Mouse (Mus musculus): Measurements from ENCODE around the gene Olfr1442. TPM values are rescaled to one million over a fixed set of nuclear protein-coding genes. Genes with fewer than 3 reads are reported as not detected.
"Not testable (repeated sequence)": the region's sequence is repeated elsewhere in the genome, so short reads cannot be mapped to it uniquely, and the experiment has no call there.

The Olfr1442 gene
- not detected in 2 replicates for polyA plus RNA-seq (2014; fragmentation: Nextera tagmentation; extraction: Ambion mirVana)

- ATAC-seq (ENCODE audit: insufficient number of reproducible peaks, low FRiP score, low TSS enrichment, low read depth) (no peak), DNase-seq (ENCODE audit: low spot score) (no peak)
- Histone ChIP-seq H3K4me2 (ENCODE audit: low read depth, severe bottlenecking) (no peak within 1 kb of the TSS), H3K4me3 (ENCODE audit: low read depth, low read length) (no peak within 1 kb of the TSS), H3K9ac (ENCODE audit: low read length) (no peak within 1 kb of the TSS), H3K36me3 (ENCODE audit: control insufficient read depth, insufficient read depth, low read length) (no peaks in the 10 kb centered on the region), H3K27me3 (ENCODE audit: control insufficient read depth, insufficient read depth, low read length) (no peaks in the 10 kb centered on the region), H3K4me1 (ENCODE audit: control insufficient read depth, insufficient read depth, low read length) (no peaks in the 10 kb centered on the region), H3K9me3 (ENCODE audit: control insufficient read depth, low read length) (no peaks in the 10 kb centered on the region), H3K27ac (replicated peaks; ENCODE audit: low read depth, low read length) (no peak within 1 kb of the TSS)
Measured at GRCm38 (mm10) chr19:12670139-12670538, at the start of gene Olfr1442. TSS of gene Olfr1442 (plus strand) at chr19:12670439.

GRCm38 (mm10) chr19:12633176-12633575 lies 37.1 kb upstream of the Olfr1442 start, which contains the start of gene Glyat:
TSS of gene Glyat (plus strand) at chr19:12633308.
- no peaks in the 10 kb centered on the region for H3K36me3 ChIP-seq (ENCODE audit: control insufficient read depth, insufficient read depth, low read length)

GRCm38 (mm10) chr19:12634259-12634658 lies 36.0 kb upstream of the Olfr1442 start:
- Histone ChIP-seq H3K9me3 (ENCODE audit: control insufficient read depth, low read length) (no peaks in the 10 kb centered on the region), H3K27me3 (ENCODE audit: control insufficient read depth, insufficient read depth, low read length) (no peaks in the 10 kb centered on the region), H3K27ac (replicated peaks; ENCODE audit: low read depth, low read length) (no peak overlapping the region), H3K4me2 (ENCODE audit: low read depth, severe bottlenecking) (no peak overlapping the region), H3K36me3 (ENCODE audit: control insufficient read depth, insufficient read depth, low read length) (no peaks in the 10 kb centered on the region), H3K4me3 (ENCODE audit: low read depth, low read length) (no peak overlapping the region), H3K4me1 (ENCODE audit: control insufficient read depth, insufficient read depth, low read length) (no peaks in the 10 kb centered on the region), H3K9ac (ENCODE audit: low read length) (no peak overlapping the region)
- ATAC-seq (ENCODE audit: insufficient number of reproducible peaks, low FRiP score, low TSS enrichment, low read depth) (no peak), DNase-seq (ENCODE audit: low spot score) (no peak)
- WGBS = 94% methylated on average over 3 of the region's 3 CpGs

More at GRCm38 (mm10) chr19:12633176-12633575, 37.1 kb upstream of the Olfr1442 start, which contains the start of gene Glyat:
- DNase-seq (ENCODE audit: low spot score) (no peak), ATAC-seq (ENCODE audit: insufficient number of reproducible peaks, low FRiP score, low TSS enrichment, low read depth) (no peak)
- H3K27me3 ChIP-seq (ENCODE audit: control insufficient read depth, insufficient read depth, low read length) = no peaks in the 10 kb centered on the region
- H3K4me2 ChIP-seq (ENCODE audit: low read depth, severe bottlenecking) = no peak within 1 kb of the TSS
- no peak within 1 kb of the TSS for H3K27ac ChIP-seq (replicated peaks; ENCODE audit: low read depth, low read length)
- H3K4me3 ChIP-seq (ENCODE audit: low read depth, low read length) = no peak within 1 kb of the TSS
- H3K9ac ChIP-seq (ENCODE audit: low read length) = no peak within 1 kb of the TSS
- H3K4me1 ChIP-seq (ENCODE audit: control insufficient read depth, insufficient read depth, low read length) = no peaks in the 10 kb centered on the region
- H3K9me3 ChIP-seq (ENCODE audit: control insufficient read depth, low read length) = no peaks in the 10 kb centered on the region
- WGBS = 82% methylated on average over 4 of the region's 4 CpGs

GRCm38 (mm10) chr19:12634963-12635362 lies 35.3 kb upstream of the Olfr1442 start:
- DNase-seq (ENCODE audit: low spot score) (no peak), ATAC-seq (ENCODE audit: insufficient number of reproducible peaks, low FRiP score, low TSS enrichment, low read depth) (no peak)
- Histone ChIP-seq H3K4me1 (ENCODE audit: control insufficient read depth, insufficient read depth, low read length) (no peaks in the 10 kb centered on the region), H3K27me3 (ENCODE audit: control insufficient read depth, insufficient read depth, low read length) (no peaks in the 10 kb centered on the region), H3K36me3 (ENCODE audit: control insufficient read depth, insufficient read depth, low read length) (no peaks in the 10 kb centered on the region), H3K9ac (ENCODE audit: low read length) (no peak overlapping the region), H3K4me3 (ENCODE audit: low read depth, low read length) (no peak overlapping the region), H3K27ac (replicated peaks; ENCODE audit: low read depth, low read length) (no peak overlapping the region), H3K4me2 (ENCODE audit: low read depth, severe bottlenecking) (no peak overlapping the region), H3K9me3 (ENCODE audit: control insufficient read depth, low read length) (no peaks in the 10 kb centered on the region)
- WGBS = 89% methylated on average over 4 of the region's 4 CpGs

- 75% methylated on average over 3 of the region's 3 CpGs for WGBS
- Histone ChIP-seq H3K27ac (replicated peaks; ENCODE audit: low read depth, low read length) (no peak overlapping the region), H3K27me3 (ENCODE audit: control insufficient read depth, insufficient read depth, low read length) (no peaks in the 10 kb centered on the region), H3K4me3 (ENCODE audit: low read depth, low read length) (no peak overlapping the region), H3K9me3 (ENCODE audit: control insufficient read depth, low read length) (no peaks in the 10 kb centered on the region), H3K9ac (ENCODE audit: low read length) (no peak overlapping the region), H3K4me1 (ENCODE audit: control insufficient read depth, insufficient read depth, low read length) (no peaks in the 10 kb centered on the region), H3K36me3 (ENCODE audit: control insufficient read depth, insufficient read depth, low read length) (no peaks in the 10 kb centered on the region), H3K4me2 (ENCODE audit: low read depth, severe bottlenecking) (no peak overlapping the region)
- ATAC-seq (ENCODE audit: insufficient number of reproducible peaks, low FRiP score, low TSS enrichment, low read depth) (no peak), DNase-seq (ENCODE audit: low spot score) (no peak)
Measured at GRCm38 (mm10) chr19:12636863-12637262, 33.4 kb upstream of the Olfr1442 start.

GRCm38 (mm10) chr19:12638049-12638448 lies 32.2 kb upstream of the Olfr1442 start:
- Histone ChIP-seq H3K4me1 (ENCODE audit: control insufficient read depth, insufficient read depth, low read length) (no peaks in the 10 kb centered on the region), H3K4me3 (ENCODE audit: low read depth, low read length) (no peak overlapping the region), H3K36me3 (ENCODE audit: control insufficient read depth, insufficient read depth, low read length) (no peaks in the 10 kb centered on the region), H3K4me2 (ENCODE audit: low read depth, severe bottlenecking) (no peak overlapping the region), H3K27me3 (ENCODE audit: control insufficient read depth, insufficient read depth, low read length) (no peaks in the 10 kb centered on the region), H3K9me3 (ENCODE audit: control insufficient read depth, low read length) (no peaks in the 10 kb centered on the region), H3K9ac (ENCODE audit: low read length) (no peak overlapping the region), H3K27ac (replicated peaks; ENCODE audit: low read depth, low read length) (no peak overlapping the region)
- DNase-seq (ENCODE audit: low spot score) (no peak), ATAC-seq (ENCODE audit: insufficient number of reproducible peaks, low FRiP score, low TSS enrichment, low read depth) (no peak)
- 84% methylated on average over 1 of the region's 1 CpGs for WGBS

GRCm38 (mm10) chr19:12649511-12649910 lies 20.7 kb upstream of the Olfr1442 start:
- Histone ChIP-seq H3K4me3 (ENCODE audit: low read depth, low read length) (no peak overlapping the region), H3K9me3 (ENCODE audit: control insufficient read depth, low read length) (no peaks in the 10 kb centered on the region), H3K9ac (ENCODE audit: low read length) (no peak overlapping the region), H3K27ac (replicated peaks; ENCODE audit: low read depth, low read length) (no peak overlapping the region), H3K4me1 (ENCODE audit: control insufficient read depth, insufficient read depth, low read length) (no peaks in the 10 kb centered on the region), H3K36me3 (ENCODE audit: control insufficient read depth, insufficient read depth, low read length) (no peaks in the 10 kb centered on the region), H3K4me2 (ENCODE audit: low read depth, severe bottlenecking) (no peak overlapping the region), H3K27me3 (ENCODE audit: control insufficient read depth, insufficient read depth, low read length) (no peaks in the 10 kb centered on the region)
- ATAC-seq (ENCODE audit: insufficient number of reproducible peaks, low FRiP score, low TSS enrichment, low read depth) (no peak), DNase-seq (ENCODE audit: low spot score) (no peak)

- H3K4me3 ChIP-seq (ENCODE audit: low read depth, low read length) = no peak overlapping the region
- H3K4me2 ChIP-seq (ENCODE audit: low read depth, severe bottlenecking) = no peak overlapping the region
- no peaks in the 10 kb centered on the region; the same call in 1 of the 2 replicates for H3K9me3 ChIP-seq (ENCODE audit: control insufficient read depth, low read length)
- no peak overlapping the region for H3K9ac ChIP-seq (ENCODE audit: low read length)
- DNase-seq (ENCODE audit: low spot score) (no peak), ATAC-seq (ENCODE audit: insufficient number of reproducible peaks, low FRiP score, low TSS enrichment, low read depth) (no peak)
- no peaks in the 10 kb centered on the region for H3K27me3 ChIP-seq (ENCODE audit: control insufficient read depth, insufficient read depth, low read length)
- H3K27ac ChIP-seq (replicated peaks; ENCODE audit: low read depth, low read length) = no peak overlapping the region
- no peaks in the 10 kb centered on the region for H3K36me3 ChIP-seq (ENCODE audit: control insufficient read depth, insufficient read depth, low read length)
- 77% methylated on average over 1 of the region's 1 CpGs for WGBS
- no peaks in the 10 kb centered on the region for H3K4me1 ChIP-seq (ENCODE audit: control insufficient read depth, insufficient read depth, low read length)
Measured at GRCm38 (mm10) chr19:12666156-12666555, 4.1 kb upstream of the Olfr1442 start.

GRCm38 (mm10) chr19:12668601-12669000 lies 1.6 kb upstream of the Olfr1442 start:
- not testable (repeated sequence) for H3K4me3 ChIP-seq (ENCODE audit: low read depth, low read length); H3K9ac ChIP-seq (ENCODE audit: low read length); H3K4me2 ChIP-seq (ENCODE audit: low read depth, severe bottlenecking); H3K27me3 ChIP-seq (ENCODE audit: control insufficient read depth, insufficient read depth, low read length); H3K36me3 ChIP-seq (ENCODE audit: control insufficient read depth, insufficient read depth, low read length); H3K9me3 ChIP-seq (ENCODE audit: control insufficient read depth, low read length); ATAC-seq (ENCODE audit: insufficient number of reproducible peaks, low FRiP score, low TSS enrichment, low read depth); DNase-seq (ENCODE audit: low spot score); H3K4me1 ChIP-seq (ENCODE audit: control insufficient read depth, insufficient read depth, low read length); H3K27ac ChIP-seq (replicated peaks; ENCODE audit: low read depth, low read length)
- 96% methylated on average over 3 of the region's 3 CpGs for WGBS
